Mouse (Mus musculus): ENCODE measurements at regions not wholly inside any gene's neighbourhood (a gene's known extent, or its start where the extent isn't known, plus 50 kb on each side); places are given as distances from the start of the nearest gene placed in this dataset.
A peak's percentile ranks its signal among the peaks of the same experiment; 100 is the strongest.

- peak; percentile 24 for DNase-seq
Measured at GRCm38 (mm10) chr4:61909409-61909808, 74.4 kb upstream of the Mup5 start.

- peak; percentile 16 for DNase-seq
Measured at GRCm38 (mm10) chr4:61902136-61902535, 67.1 kb upstream of the Mup5 start.

GRCm38 (mm10) chr4:61898184-61898583, 63.2 kb upstream of the Mup5 start:
- no peak for DNase-seq

DNA sequence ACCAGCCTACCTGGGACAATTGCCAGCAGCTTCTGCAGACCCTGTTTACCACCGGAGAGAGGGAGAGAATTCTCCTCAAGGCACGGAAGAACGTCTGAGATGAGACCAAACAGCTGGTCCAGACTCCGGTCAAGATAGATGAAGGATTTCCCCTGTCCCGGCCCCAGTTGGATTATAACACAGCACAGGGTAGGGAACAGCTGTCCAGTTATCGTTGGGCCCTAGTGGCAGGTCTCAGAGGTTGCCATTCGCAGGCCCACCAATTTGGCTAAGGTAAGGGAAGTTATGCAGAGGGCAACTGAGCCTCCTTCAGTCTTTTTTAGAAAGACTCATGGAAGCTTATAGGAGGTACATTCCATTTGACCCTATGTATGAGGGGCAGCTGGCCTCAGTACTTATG, 62.1 kb upstream of the Mup5 start:
- DNase-seq: no peak
